Mouse (Mus musculus) lung, embryonic 15.5 days (tissue): ENCODE measurements around the gene Actn1. TPM values are rescaled to one million over a fixed set of nuclear protein-coding genes. Genes with fewer than 3 reads are reported as not detected.
A peak's percentile ranks its signal among the peaks of the same experiment; 100 is the strongest.

Experiments
- ATAC-seq: fragments of 200-750 bp; cut with Nextera tagmentation; 2 replicates; pipeline ENCODE4 v1.8.0; 2017; ENCODE audit warnings: moderate number of reproducible peaks, borderline replicate concordance; ENCODE audit not compliant: low FRiP score, low TSS enrichment; ENCODE audit errors: extremely low read depth
- H3K27ac ChIP-seq: fragments of 300-500 bp; sonication (generic); 2 replicates; pipeline ENCODE4 v1.5.1; 2015; ENCODE audit warnings: moderate library complexity, mild to moderate bottlenecking, inconsistent platforms
- H3K27me3 ChIP-seq: fragments of 300-500 bp; sonication (generic); 2 replicates; pipeline ENCODE4 v1.6.1; 2015; ENCODE audit warnings: inconsistent platforms
- H3K36me3 ChIP-seq: fragments of 300-500 bp; sonication (generic); 2 replicates; pipeline ENCODE4 v1.6.1; 2015; ENCODE audit warnings: inconsistent platforms
- H3K4me1 ChIP-seq: fragments of 300-500 bp; sonication (generic); 2 replicates; pipeline ENCODE4 v1.6.1; 2015; ENCODE audit warnings: inconsistent platforms
- H3K4me2 ChIP-seq: fragments of 300-500 bp; sonication (generic); 2 replicates; pipeline ENCODE4 v1.6.1; 2015; ENCODE audit warnings: inconsistent platforms, mild to moderate bottlenecking, moderate library complexity
- H3K4me3 ChIP-seq: fragments of 300-500 bp; sonication (generic); 2 replicates; pipeline ENCODE4 v1.5.1; 2015; ENCODE audit warnings: mild to moderate bottlenecking, inconsistent platforms
- H3K9ac ChIP-seq: fragments of 300-500 bp; sonication (generic); 2 replicates; pipeline ENCODE4 v1.6.1; 2015; ENCODE audit warnings: inconsistent platforms
- H3K9me3 ChIP-seq: fragments of 300-500 bp; sonication (generic); 2 replicates; pipeline ENCODE4 v1.6.1; 2016; ENCODE audit warnings: inconsistent platforms
- WGBS: fragments of 180-500 bp; shearing (Covaris S2); methylation state at CpG from one replicate; pipeline ENCODE4 v1.1.7; 2015; 5-methylcytosine and 5-hydroxymethylcytosine counted together
- polyA plus RNA-seq: library from polyadenylated mRNA; unstranded; fragments of >200 nt; fragmentation: Nextera tagmentation; extraction: Ambion mirVana; gene quantifications from 2 replicates; pipeline ENCODE4 v1.2.1, GENCODE M21; 2015

Actn1 gene
- polyA plus RNA-seq, 1 experiment from 2014 or later, result 57.3 TPM

DNA sequence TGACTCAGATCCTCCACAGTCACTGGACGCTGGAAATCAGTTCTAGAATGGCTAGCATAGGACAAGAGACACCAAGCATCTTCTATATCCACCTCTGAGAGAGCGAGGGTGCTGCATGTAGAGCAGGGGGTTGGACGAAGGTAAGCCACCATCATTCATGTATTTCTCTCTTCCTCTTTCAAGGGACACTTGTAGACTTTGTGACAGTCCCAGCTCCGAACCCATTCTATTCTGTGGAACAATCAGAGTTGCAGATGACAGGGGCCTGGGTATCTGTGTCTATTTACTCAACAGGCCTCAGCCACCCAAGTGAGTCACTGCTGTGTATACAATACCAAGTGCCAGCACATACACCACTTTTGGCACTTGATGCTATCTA lies 27.3 kb downstream of the Actn1 start:
- 89% methylated on average over 4 of the region's 4 CpGs for WGBS

DNA sequence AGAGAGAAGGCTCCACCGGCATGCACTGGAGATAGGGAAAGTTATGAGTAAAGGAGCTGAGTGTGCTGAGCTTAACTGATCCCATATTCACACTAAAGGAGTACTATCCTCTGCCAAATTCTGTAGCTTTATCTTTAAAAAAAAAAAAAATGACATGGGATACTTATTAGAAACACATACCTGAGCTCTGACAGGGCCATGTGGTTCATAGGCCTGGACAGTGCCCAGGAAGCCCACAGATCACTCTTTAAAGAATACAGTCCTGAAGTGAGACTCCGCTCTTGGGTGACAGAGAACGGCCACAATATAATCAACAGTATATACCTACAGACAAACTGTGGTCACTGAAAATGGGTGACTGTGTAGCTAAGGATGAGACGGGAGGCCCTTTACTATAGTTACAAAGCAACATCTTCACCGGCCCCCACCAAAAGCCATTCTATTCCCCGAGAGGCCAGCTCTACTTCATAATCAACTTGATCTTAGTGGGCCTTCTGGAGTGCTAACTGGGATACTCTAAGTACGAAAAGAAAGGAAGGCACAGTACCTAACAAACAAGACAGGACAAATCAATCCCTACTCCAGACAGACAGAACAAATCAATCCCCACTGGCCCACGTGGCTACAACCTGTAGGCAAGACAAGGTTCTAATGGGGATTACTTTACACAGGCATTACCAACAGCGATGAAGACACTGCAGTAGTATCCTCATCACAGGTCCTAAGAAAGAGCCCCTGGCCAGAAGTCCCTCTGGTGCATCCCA lies 27.9 kb downstream of the Actn1 start:
- Histone ChIP-seq H3K36me3 (0 out of 2 replicates have a peak, but pooled peaks cover 14% of the 10 kb centered on the region), H3K4me1 (peaks cover 70% of the 10 kb centered on the region), H3K4me2 (peak overlapping the region; percentile 47; the same call in 1 of the 2 replicates), H3K9ac (no peak overlapping the region), H3K4me3 (no peak overlapping the region), H3K27ac (peak overlapping the region; percentile 95), H3K27me3 (no peaks in the 10 kb centered on the region), H3K9me3 (no peaks in the 10 kb centered on the region)
- no peak for ATAC-seq
- WGBS, result 73% methylated on average over 9 of the region's 9 CpGs

More for the DNA sequence above, 27.3 kb downstream of the Actn1 start:
- H3K4me3 ChIP-seq, result no peak overlapping the region
- H3K27me3 ChIP-seq, result no peaks in the 10 kb centered on the region
- peak overlapping the region; percentile 5; the same call in 1 of the 2 replicates for H3K27ac ChIP-seq
- H3K9ac ChIP-seq, result no peak overlapping the region
- no peaks in the 10 kb centered on the region for H3K9me3 ChIP-seq
- no peak for ATAC-seq
- H3K36me3 ChIP-seq, result 0 out of 2 replicates have a peak, but pooled peaks cover 14% of the 10 kb centered on the region
- peaks cover 68% of the 10 kb centered on the region for H3K4me1 ChIP-seq
- no peak overlapping the region for H3K4me2 ChIP-seq

DNA sequence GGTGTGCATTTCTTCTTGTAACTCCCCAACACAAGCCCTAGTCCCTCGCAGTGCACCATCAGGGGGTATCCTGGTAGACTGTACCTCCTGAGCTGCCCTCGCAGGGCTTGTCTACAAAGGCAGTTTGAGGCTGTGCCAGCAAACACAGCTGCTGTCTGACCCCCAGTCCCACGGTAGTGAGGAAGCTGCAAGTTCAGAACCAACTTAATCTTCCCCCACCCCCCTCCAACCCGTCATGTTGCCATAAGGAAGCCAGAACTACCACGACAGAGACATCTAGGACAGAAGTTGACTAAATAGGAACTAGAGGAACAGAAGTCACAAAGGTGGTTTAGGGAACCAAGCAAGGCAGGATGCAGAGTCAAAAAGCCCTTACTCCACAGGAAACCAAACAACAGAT lies 28.9 kb downstream of the Actn1 start:
- no peak overlapping the region for H3K9ac ChIP-seq
- H3K9me3 ChIP-seq, result no peaks in the 10 kb centered on the region
- H3K4me1 ChIP-seq, result peaks cover 71% of the 10 kb centered on the region
- ATAC-seq, result no peak
- no peaks in the 10 kb centered on the region for H3K27me3 ChIP-seq
- peak overlapping the region; percentile 95 for H3K27ac ChIP-seq
- H3K4me2 ChIP-seq, result peak overlapping the region; percentile 47
- H3K36me3 ChIP-seq, result 0 out of 2 replicates have a peak, but pooled peaks cover 14% of the 10 kb centered on the region
- 10% methylated on average over 5 of the region's 5 CpGs for WGBS
- no peak overlapping the region for H3K4me3 ChIP-seq

DNA sequence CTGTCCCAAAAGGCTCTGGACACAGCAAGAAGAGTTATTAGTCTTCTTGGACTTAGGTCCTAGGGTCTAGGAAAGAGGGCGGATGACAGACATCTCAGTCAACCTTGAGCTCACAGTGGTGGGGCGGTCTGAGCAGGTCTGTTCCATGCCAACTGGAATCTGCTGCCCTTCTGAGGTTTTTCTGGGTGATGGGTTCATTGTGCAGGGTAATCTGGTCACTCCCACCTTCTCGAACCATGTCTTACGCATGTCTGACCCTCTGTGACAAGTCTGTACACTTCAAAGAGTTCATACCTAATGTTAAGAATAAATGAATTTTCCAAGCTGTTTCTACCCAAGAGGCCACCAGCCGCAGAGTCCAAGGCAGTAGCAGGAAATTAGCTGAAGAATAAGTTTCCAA lies 29.3 kb downstream of the Actn1 start:
- H3K4me1 ChIP-seq, result peaks cover 75% of the 10 kb centered on the region
- ATAC-seq, result no peak
- H3K9me3 ChIP-seq, result no peaks in the 10 kb centered on the region
- H3K4me3 ChIP-seq, result 0 out of 2 replicates have a peak overlapping the region, but pooled peaks have one; percentile 8
- H3K9ac ChIP-seq, result no peak overlapping the region
- 0 out of 2 replicates have a peak, but pooled peaks cover 14% of the 10 kb centered on the region for H3K36me3 ChIP-seq
- 36% methylated on average over 5 of the region's 5 CpGs for WGBS
- peak overlapping the region; percentile 47 for H3K4me2 ChIP-seq
- peak overlapping the region; percentile 95 for H3K27ac ChIP-seq
- H3K27me3 ChIP-seq, result no peaks in the 10 kb centered on the region

DNA sequence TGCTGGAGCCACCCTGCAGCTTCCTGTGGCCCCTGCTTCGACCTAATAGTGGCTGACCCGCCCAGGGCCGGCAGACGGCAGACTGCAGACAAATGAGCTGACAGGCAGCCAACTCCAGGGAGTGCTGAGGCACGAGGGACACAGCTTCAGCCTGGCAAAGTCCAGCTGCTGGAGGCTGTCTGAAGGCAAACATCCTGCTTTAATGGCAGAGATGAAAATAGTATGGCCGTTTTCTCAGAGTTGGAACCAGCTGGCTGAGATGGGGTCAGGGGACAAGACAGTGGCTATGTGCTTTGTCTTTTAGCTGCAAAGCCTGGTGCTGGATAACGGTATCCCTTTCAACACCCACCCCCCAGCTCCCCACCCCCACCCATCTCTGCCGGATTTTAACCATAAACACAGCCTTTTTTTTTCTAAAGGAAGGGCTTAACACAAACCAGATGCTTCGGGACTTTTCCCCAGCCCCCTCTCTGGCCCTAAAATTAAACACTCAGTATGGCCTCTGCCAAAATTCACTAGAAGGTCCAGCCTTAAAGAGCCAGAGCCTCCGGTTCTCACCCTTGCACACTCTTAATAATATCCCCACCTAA lies 30.0 kb downstream of the Actn1 start:
- Histone ChIP-seq H3K27ac (peak overlapping the region; percentile 95), H3K9ac (no peak overlapping the region), H3K4me1 (peaks cover 82% of the 10 kb centered on the region), H3K4me2 (peak overlapping the region; percentile 47), H3K4me3 (0 out of 2 replicates have a peak overlapping the region, but pooled peaks have one; percentile 8), H3K27me3 (no peaks in the 10 kb centered on the region), H3K9me3 (no peaks in the 10 kb centered on the region), H3K36me3 (0 out of 2 replicates have a peak, but pooled peaks cover 14% of the 10 kb centered on the region)
- WGBS, result 2% methylated on average over 10 of the region's 10 CpGs
- ATAC-seq, result peak; percentile 93

DNA sequence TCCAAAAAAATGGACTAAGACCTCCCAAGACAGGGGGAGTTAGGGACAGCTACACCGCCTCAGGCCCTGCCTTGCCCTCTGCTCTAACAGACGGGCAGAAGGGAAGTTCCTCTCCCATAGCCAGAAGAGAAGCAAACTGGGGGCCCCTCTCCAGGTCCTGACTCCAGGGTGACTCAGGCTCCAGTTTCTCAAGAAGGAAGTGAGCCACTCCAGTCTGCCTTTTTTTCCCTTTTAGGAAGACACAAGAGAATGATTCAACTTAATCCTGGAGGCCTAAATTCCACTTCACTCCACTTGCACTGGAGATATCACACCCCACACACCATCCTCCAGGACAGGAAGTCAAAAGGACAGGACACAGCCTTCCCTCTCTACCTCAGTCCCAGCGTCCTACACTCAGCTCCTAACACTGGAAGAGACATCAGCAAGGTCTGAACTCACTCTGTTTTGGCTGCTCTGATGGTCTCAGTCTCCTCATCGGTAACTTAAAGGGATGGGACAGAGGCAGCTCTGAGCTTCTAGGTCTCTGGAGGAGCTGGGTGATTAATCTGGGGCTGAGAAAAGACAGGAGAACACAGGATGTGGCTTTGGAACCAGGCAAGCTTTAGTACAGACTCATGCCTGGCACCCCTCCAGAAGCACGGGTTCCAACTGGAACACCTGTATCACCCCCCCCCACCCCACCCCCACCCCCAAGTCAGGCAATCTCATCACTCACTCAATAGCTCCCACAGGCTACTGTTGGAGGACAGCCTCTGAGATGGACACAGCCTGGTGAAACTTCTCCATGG lies 31.0 kb downstream of the Actn1 start:
- H3K9me3 ChIP-seq, result no peaks in the 10 kb centered on the region
- no peak overlapping the region for H3K4me3 ChIP-seq
- peak overlapping the region; percentile 95 for H3K27ac ChIP-seq
- H3K4me2 ChIP-seq, result peak overlapping the region; percentile 47
- H3K27me3 ChIP-seq, result no peaks in the 10 kb centered on the region
- no peak overlapping the region for H3K9ac ChIP-seq
- 24% methylated on average over 5 of the region's 5 CpGs for WGBS
- ATAC-seq, result no peak
- H3K4me1 ChIP-seq, result peaks cover 92% of the 10 kb centered on the region
- H3K36me3 ChIP-seq, result 0 out of 2 replicates have a peak, but pooled peaks cover 6% of the 10 kb centered on the region

DNA sequence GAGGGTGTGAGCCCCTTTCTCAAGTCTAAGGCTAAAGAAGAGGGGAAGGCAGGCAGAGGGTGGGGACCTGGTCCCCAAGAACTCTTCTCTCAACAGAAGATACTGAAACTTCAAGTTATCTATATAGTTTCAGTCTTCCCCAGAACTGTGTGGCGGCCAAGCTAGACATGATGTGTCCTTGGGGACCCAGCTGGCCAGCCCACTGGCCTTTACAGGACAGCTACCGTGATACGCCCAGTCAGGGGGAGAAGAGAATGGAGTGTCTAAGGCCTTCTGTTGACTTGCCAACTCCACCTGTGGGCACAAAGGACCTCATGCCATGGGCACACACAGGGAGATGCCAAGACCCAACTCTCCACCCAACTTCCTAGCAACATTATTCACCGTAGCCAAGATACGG lies 31.8 kb downstream of the Actn1 start:
- H3K9me3 ChIP-seq, result no peaks in the 10 kb centered on the region
- WGBS, result 69% methylated on average over 5 of the region's 5 CpGs
- no peaks in the 10 kb centered on the region for H3K36me3 ChIP-seq
- no peak overlapping the region for H3K4me3 ChIP-seq
- 0 out of 2 replicates have a peak overlapping the region, but pooled peaks have one; percentile 28 for H3K9ac ChIP-seq
- H3K27ac ChIP-seq, result peak overlapping the region; percentile 95
- no peak for ATAC-seq
- no peaks in the 10 kb centered on the region for H3K27me3 ChIP-seq
- peak overlapping the region; percentile 5; the same call in 1 of the 2 replicates for H3K4me2 ChIP-seq
- H3K4me1 ChIP-seq, result peaks cover 100% of the 10 kb centered on the region

DNA sequence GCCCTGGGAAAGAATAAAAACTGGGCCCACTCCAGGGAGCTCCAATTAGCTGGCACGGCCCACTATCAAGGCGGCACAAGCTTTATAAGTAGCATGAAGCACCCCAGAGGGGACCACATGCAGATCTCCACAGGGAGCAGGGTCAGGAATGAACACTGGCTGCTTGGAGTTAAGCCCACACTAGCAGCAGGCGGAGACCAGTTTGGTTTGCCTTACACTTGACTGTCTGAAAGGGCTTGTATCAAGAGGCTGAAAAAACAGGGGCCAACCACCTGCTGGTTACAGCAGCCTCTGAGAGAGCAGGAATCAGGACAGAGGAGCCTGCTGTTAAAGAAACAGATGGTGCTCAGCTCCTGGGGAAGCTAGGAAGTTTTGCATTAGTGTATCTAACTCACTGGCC lies 32.3 kb downstream of the Actn1 start:
- ATAC-seq, result no peak
- Histone ChIP-seq H3K9me3 (no peaks in the 10 kb centered on the region), H3K4me1 (peaks cover 100% of the 10 kb centered on the region), H3K36me3 (no peaks in the 10 kb centered on the region), H3K4me2 (no peak overlapping the region), H3K4me3 (no peak overlapping the region), H3K27ac (peak overlapping the region; percentile 95), H3K9ac (0 out of 2 replicates have a peak overlapping the region, but pooled peaks have one; percentile 28), H3K27me3 (no peaks in the 10 kb centered on the region)
- 33% methylated on average over 3 of the region's 3 CpGs for WGBS

DNA sequence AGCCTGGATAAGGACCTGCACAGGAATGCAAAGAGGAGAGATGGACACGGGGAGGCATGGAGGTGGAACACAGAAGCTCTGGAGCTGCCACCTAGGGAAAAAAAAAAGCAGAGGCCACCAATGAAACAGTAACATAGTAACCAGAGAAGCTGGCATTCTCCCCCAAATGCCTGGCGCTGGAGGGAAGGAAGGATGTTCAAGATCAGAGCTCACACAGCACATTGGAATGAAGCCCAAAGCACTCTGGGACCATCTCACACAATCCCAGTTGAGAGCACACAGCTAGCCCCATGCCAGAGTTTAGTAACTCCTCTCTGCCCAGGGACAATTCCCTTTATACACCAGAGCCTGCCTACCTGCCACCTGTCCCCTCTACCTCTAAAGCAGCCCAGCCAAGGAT lies 34.1 kb downstream of the Actn1 start:
- H3K4me3 ChIP-seq, result no peak overlapping the region
- H3K4me1 ChIP-seq, result peaks cover 97% of the 10 kb centered on the region
- WGBS, result 34% methylated on average over 2 of the region's 2 CpGs
- no peaks in the 10 kb centered on the region for H3K27me3 ChIP-seq
- H3K9ac ChIP-seq, result no peak overlapping the region
- no peak for ATAC-seq
- peak overlapping the region; percentile 51; the same call in 1 of the 2 replicates for H3K27ac ChIP-seq
- no peaks in the 10 kb centered on the region for H3K36me3 ChIP-seq
- H3K9me3 ChIP-seq, result no peaks in the 10 kb centered on the region
- no peak overlapping the region for H3K4me2 ChIP-seq

DNA sequence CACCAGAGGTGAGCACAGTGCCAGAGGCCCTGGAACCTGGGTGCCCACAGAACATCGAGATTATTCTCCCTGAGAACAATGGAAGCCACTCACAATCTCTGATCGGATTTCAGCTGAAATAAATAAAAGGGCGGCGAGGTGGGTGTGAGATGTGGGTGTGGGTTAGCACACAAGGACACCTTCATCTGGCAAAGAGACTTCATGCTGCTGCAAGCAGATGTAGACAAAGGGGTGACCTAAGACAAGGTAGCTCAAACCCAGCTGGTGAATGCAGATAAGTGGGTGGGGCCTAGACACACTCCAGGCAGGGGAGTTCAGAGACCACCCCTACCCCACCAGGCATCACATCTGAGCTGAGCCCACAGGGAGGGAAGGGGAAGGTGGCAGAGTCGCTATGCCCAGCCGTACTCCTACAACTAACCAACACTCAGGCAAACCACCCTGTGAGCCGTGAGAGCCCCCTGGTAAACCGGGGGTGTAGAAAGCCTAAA lies 35.9 kb downstream of the Actn1 start:
- H3K27me3 ChIP-seq, result no peaks in the 10 kb centered on the region
- no peak for ATAC-seq
- H3K9me3 ChIP-seq, result no peaks in the 10 kb centered on the region
- H3K36me3 ChIP-seq, result no peaks in the 10 kb centered on the region
- peak overlapping the region; percentile 41 for H3K27ac ChIP-seq
- H3K4me1 ChIP-seq, result peaks cover 91% of the 10 kb centered on the region
- no peak overlapping the region for H3K4me3 ChIP-seq
- 0 out of 2 replicates have a peak overlapping the region, but pooled peaks have one; percentile 1 for H3K4me2 ChIP-seq
- 39% methylated on average over 8 of the region's 8 CpGs for WGBS
- H3K9ac ChIP-seq, result no peak overlapping the region

DNA sequence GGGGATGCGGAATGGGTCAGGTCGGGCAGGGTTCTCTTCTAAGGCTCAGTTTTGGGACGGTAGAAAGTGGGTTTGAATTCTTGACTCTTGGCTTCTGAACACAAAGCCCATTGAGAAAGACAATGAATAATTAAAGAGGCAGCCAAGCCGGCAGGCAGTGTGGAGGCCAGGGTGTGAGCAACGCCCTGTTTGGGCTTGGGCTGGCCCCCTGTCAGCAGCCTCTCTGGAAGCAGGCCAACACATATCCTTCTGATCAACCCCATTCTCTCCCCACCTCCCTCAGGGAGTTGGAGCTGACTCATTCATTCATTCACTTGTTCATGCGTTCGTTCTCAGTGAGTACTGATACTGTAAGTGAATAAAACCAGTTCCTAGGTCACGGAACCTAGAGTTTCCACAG lies 36.7 kb downstream of the Actn1 start:
- Histone ChIP-seq H3K4me2 (0 out of 2 replicates have a peak overlapping the region, but pooled peaks have one; percentile 1), H3K4me3 (no peak overlapping the region), H3K9me3 (no peaks in the 10 kb centered on the region), H3K27me3 (no peaks in the 10 kb centered on the region), H3K4me1 (peaks cover 91% of the 10 kb centered on the region), H3K27ac (peak overlapping the region; percentile 41), H3K9ac (no peak overlapping the region), H3K36me3 (no peaks in the 10 kb centered on the region)
- 34% methylated on average over 8 of the region's 8 CpGs for WGBS
- peak; percentile 66; the same call in 1 of the 2 replicates for ATAC-seq
